Mouse (Mus musculus) heart, adult 2 months (tissue): ENCODE data around the gene Sh3rf3.

ENCODE experiments used
- CTCF ChIP-seq: fragments of 200-600 bp; IDR thresholded peaks from 2 replicates; pipeline ENCODE4 v1.8.1; 2022; ENCODE audit warnings: antibody characterized with exemption, mild to moderate bottlenecking, moderate library complexity
- POLR2A ChIP-seq: fragments of 200-500 bp; IDR thresholded peaks from 2 replicates; pipeline ENCODE4 v1.6.1; 2011; ENCODE audit warnings: mild to moderate bottlenecking, low read depth, low read length, control low read depth; ENCODE audit not compliant: insufficient read depth

DNA sequence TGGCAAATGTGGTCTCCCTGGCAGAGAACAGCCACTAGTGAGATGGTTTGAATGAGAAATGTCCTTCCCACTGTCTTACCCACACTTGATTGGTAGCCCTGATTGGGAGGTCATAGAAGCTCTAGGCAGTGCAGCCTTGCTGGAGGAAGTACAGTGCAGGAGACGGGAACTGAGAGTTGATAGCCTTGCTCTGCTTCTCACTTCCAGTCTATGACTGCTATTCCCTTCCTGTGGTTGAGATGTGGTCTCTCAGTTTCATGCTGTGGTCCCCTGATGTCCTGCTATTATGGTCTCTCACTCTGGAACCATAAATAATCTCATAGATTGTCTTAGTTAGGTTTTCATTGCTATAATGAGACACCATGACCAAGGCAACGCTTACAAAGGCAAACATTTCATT lies 109.8 kb downstream of the Sh3rf3 start:
- no peak for TF ChIP-seq POLR2A
- no peak for TF ChIP-seq CTCF
